Mouse (Mus musculus) forebrain, embryonic 12.5 days (tissue): ENCODE measurements around the gene Peli1. TPM values are rescaled to one million over a fixed set of nuclear protein-coding genes. Genes with fewer than 3 reads are reported as not detected.
A peak's percentile ranks its signal among the peaks of the same experiment; 100 is the strongest.

Experiments used
- ATAC-seq: fragments of 200-750 bp; cut with Nextera tagmentation; 2 replicates; pipeline ENCODE4 v1.8.0; 2017; ENCODE audit warnings: moderate TSS enrichment; ENCODE audit not compliant: low FRiP score
- H3K27ac ChIP-seq: fragments of 300-500 bp; sonication (generic); 2 replicates; pipeline ENCODE4 v1.5.1; 2016; ENCODE audit warnings: mild to moderate bottlenecking
- H3K27me3 ChIP-seq: fragments of 300-500 bp; sonication (generic); 2 replicates; pipeline ENCODE4 v1.6.1; 2016; ENCODE audit warnings: mild to moderate bottlenecking
- H3K36me3 ChIP-seq: fragments of 300-500 bp; sonication (generic); replicated peaks from 2 replicates; pipeline ENCODE4 v1.6.1; 2016; ENCODE audit warnings: mild to moderate bottlenecking
- H3K4me1 ChIP-seq: fragments of 300-500 bp; sonication (generic); 2 replicates; pipeline ENCODE4 v1.6.1; 2016
- H3K4me2 ChIP-seq: fragments of 300-500 bp; sonication (generic); 2 replicates; pipeline ENCODE4 v1.6.1; 2016; ENCODE audit warnings: mild to moderate bottlenecking, moderate library complexity
- H3K4me3 ChIP-seq: fragments of 300-500 bp; sonication (generic); replicated peaks from 2 replicates; pipeline ENCODE4 v1.5.1; 2016; ENCODE audit warnings: mild to moderate bottlenecking
- H3K9ac ChIP-seq: fragments of 300-500 bp; sonication (generic); 2 replicates; pipeline ENCODE4 v1.6.1; 2016; ENCODE audit warnings: mild to moderate bottlenecking
- H3K9me3 ChIP-seq: fragments of 300-500 bp; sonication (generic); 2 replicates; pipeline ENCODE4 v1.6.1; 2016
- WGBS: fragments of 180-500 bp; shearing (Covaris S2); methylation state at CpG from one replicate; pipeline ENCODE4 v1.1.7; 2016; 5-methylcytosine and 5-hydroxymethylcytosine counted together
- polyA plus RNA-seq: library from polyadenylated mRNA; unstranded; fragments of >200 nt; fragmentation: Nextera tagmentation; extraction: Ambion mirVana; gene quantifications from 2 replicates; pipeline ENCODE4 v1.2.1, GENCODE M21; 2016

The Peli1 gene
- polyA plus RNA-seq, 1 experiment from 2014 or later, result 103 TPM

DNA sequence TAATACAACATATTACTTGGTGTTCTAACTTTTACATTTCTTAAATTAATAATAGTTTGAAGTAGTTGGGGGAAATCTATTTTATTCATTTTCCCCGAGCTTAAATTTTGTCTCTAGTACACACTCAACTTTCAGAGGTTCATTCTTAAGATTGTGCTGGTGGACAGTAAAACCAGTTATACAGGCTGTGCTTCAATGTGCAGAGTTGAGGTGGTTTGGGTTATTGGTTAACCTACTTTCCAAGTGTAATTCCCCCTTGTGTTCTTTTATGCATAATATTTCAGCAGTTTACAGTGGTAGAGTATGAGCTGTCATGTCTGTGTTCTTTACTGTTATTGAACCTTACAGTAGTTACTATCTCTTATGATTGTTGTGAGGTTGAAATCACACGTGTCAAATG, 40.6 kb downstream of the Peli1 start:
- 93% methylated on average over 2 of the region's 2 CpGs for WGBS
- Histone ChIP-seq H3K4me1 (no peaks in the 10 kb centered on the region), H3K9me3 (peaks cover 10% of the 10 kb centered on the region; the same call in 1 of the 2 replicates), H3K4me3 (no peak overlapping the region), H3K4me2 (no peak overlapping the region), H3K27me3 (no peaks in the 10 kb centered on the region), H3K9ac (no peak overlapping the region), H3K36me3 (peaks cover 7% of the 10 kb centered on the region), H3K27ac (no peak overlapping the region)
- ATAC-seq, result no peak

DNA sequence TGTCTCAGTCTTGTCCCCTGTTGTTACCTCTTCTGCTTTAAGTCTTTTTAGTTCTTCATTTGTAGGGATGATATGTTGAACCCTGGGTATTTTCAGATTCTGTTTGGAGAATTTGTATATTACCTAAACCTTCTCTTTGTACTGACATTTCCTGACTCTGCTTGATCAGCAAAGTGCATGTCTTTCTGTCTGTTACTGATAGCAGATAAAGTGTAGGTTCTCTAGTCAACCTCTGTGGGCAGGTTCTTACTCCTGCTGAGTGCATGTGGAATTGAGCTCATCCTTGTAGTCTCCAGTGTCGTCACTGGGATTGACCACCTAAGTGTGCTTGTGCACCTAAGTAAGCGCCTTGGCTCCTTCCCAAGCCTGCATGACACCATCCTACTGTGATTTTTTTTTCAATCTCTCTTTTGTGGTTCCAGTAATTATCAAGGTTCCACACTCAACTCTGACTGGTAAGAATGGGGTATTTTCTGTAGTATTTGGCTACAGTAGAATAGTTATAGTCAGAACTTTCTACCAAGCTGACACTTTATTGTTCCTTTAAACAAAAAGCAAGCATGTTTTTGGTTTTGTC, 43.9 kb downstream of the Peli1 start:
- WGBS, result 78% methylated on average over 2 of the region's 2 CpGs
- no peaks in the 10 kb centered on the region for H3K4me1 ChIP-seq
- H3K4me2 ChIP-seq, result no peak overlapping the region
- no peak for ATAC-seq
- H3K27ac ChIP-seq, result no peak overlapping the region
- no peaks in the 10 kb centered on the region for H3K9me3 ChIP-seq
- H3K4me3 ChIP-seq, result no peak overlapping the region
- H3K36me3 ChIP-seq, result peaks cover 27% of the 10 kb centered on the region
- no peak overlapping the region for H3K9ac ChIP-seq
- no peaks in the 10 kb centered on the region for H3K27me3 ChIP-seq

DNA sequence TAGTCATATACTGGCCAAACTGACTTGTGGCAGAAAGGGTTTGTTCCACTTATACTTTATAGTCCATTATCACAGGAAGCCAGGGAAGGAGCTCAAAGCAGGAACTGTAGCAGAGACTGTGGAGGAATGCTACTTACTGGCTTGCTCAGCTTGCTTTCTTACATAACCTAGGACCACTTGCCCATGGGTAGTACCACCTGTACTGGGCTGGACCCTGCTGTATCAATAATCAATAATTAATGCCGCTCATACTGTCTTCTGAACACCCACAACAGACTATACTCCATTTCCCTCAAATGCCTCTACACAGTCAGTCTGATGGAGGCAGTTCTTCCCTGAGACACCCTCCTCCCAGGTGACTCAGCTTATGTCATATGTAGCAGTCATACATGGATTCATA, 48.4 kb downstream of the Peli1 start:
- no peak for ATAC-seq
- no peaks in the 10 kb centered on the region for H3K9me3 ChIP-seq
- H3K9ac ChIP-seq, result no peak overlapping the region
- no peak overlapping the region for H3K4me2 ChIP-seq
- H3K4me3 ChIP-seq, result no peak overlapping the region
- no peaks in the 10 kb centered on the region for H3K27me3 ChIP-seq
- 86% methylated on average over 1 of the region's 1 CpGs for WGBS
- no peak overlapping the region for H3K27ac ChIP-seq
- H3K4me1 ChIP-seq, result no peaks in the 10 kb centered on the region
- H3K36me3 ChIP-seq, result peaks cover 55% of the 10 kb centered on the region

- H3K4me1 ChIP-seq, result no peaks in the 10 kb centered on the region
- WGBS, result 93% methylated on average over 7 of the region's 7 CpGs
- H3K27me3 ChIP-seq, result no peaks in the 10 kb centered on the region
- H3K36me3 ChIP-seq, result peaks cover 56% of the 10 kb centered on the region
- no peaks in the 10 kb centered on the region for H3K9me3 ChIP-seq
- no peak for ATAC-seq
- no peak overlapping the region for H3K9ac ChIP-seq
- no peak overlapping the region for H3K4me2 ChIP-seq
- no peak overlapping the region for H3K27ac ChIP-seq
- no peak overlapping the region for H3K4me3 ChIP-seq
Measured at GRCm38 (mm10) chr11:21141242-21141641, 50.2 kb downstream of the Peli1 start.

- no peak for ATAC-seq
- H3K4me1 ChIP-seq, result no peaks in the 10 kb centered on the region
- 95% methylated on average over 4 of the region's 4 CpGs for WGBS
- H3K4me3 ChIP-seq, result no peak overlapping the region
- H3K9ac ChIP-seq, result no peak overlapping the region
- H3K4me2 ChIP-seq, result no peak overlapping the region
- no peaks in the 10 kb centered on the region for H3K27me3 ChIP-seq
- peaks cover 55% of the 10 kb centered on the region for H3K36me3 ChIP-seq
- no peaks in the 10 kb centered on the region for H3K9me3 ChIP-seq
- H3K27ac ChIP-seq, result no peak overlapping the region
Measured at GRCm38 (mm10) chr11:21141755-21142154, 50.7 kb downstream of the Peli1 start.

- Histone ChIP-seq H3K9ac (no peak overlapping the region), H3K9me3 (no peaks in the 10 kb centered on the region), H3K4me3 (no peak overlapping the region), H3K27me3 (no peaks in the 10 kb centered on the region), H3K4me1 (no peaks in the 10 kb centered on the region), H3K4me2 (no peak overlapping the region), H3K27ac (no peak overlapping the region), H3K36me3 (peaks cover 57% of the 10 kb centered on the region)
- ATAC-seq, result no peak
- 93% methylated on average over 4 of the region's 4 CpGs for WGBS
Measured at GRCm38 (mm10) chr11:21149476-21149875, 58.4 kb downstream of the Peli1 start.

GRCm38 (mm10) chr11:21150316-21150715, 59.2 kb downstream of the Peli1 start:
- no peak overlapping the region for H3K9ac ChIP-seq
- peaks cover 58% of the 10 kb centered on the region for H3K36me3 ChIP-seq
- no peak overlapping the region for H3K27ac ChIP-seq
- no peaks in the 10 kb centered on the region for H3K9me3 ChIP-seq
- no peak overlapping the region for H3K4me3 ChIP-seq
- no peak for ATAC-seq
- 94% methylated on average over 5 of the region's 5 CpGs for WGBS
- H3K27me3 ChIP-seq, result no peaks in the 10 kb centered on the region
- H3K4me1 ChIP-seq, result no peaks in the 10 kb centered on the region
- no peak overlapping the region for H3K4me2 ChIP-seq

- no peak overlapping the region for H3K4me3 ChIP-seq
- H3K4me1 ChIP-seq, result no peaks in the 10 kb centered on the region
- H3K9me3 ChIP-seq, result no peaks in the 10 kb centered on the region
- no peak for ATAC-seq
- H3K4me2 ChIP-seq, result no peak overlapping the region
- H3K27me3 ChIP-seq, result no peaks in the 10 kb centered on the region
- peaks cover 52% of the 10 kb centered on the region for H3K36me3 ChIP-seq
- no peak overlapping the region for H3K9ac ChIP-seq
- H3K27ac ChIP-seq, result no peak overlapping the region
- WGBS, result 93% methylated on average over 1 of the region's 1 CpGs
Measured at GRCm38 (mm10) chr11:21151672-21152071, 60.6 kb downstream of the Peli1 start.

DNA sequence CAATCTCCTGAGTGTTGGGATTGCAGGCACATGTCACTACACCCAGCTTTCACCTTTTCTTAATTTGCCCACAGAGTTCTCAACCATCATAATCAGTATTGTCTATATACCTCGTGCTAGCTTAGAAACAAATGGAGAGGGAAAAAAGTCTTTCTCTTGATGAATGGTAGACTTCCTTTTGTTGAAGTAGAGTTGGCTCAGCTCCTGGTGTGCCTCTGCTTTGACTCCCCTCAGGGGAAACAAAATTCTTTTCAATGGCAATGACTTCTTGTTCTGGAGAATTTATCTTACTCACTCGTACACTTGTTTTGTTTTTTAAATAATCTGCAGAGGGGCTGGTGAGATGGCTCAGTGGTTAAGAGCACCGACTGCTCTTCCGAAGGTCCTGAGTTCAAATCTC, 62.0 kb downstream of the Peli1 start:
- Histone ChIP-seq H3K27ac (no peak overlapping the region), H3K27me3 (no peaks in the 10 kb centered on the region), H3K9ac (no peak overlapping the region), H3K4me2 (no peak overlapping the region), H3K4me3 (no peak overlapping the region), H3K9me3 (no peaks in the 10 kb centered on the region), H3K4me1 (no peaks in the 10 kb centered on the region), H3K36me3 (peaks cover 42% of the 10 kb centered on the region)
- WGBS, result 92% methylated on average over 4 of the region's 4 CpGs
- no peak for ATAC-seq

GRCm38 (mm10) chr11:21157595-21157994, 66.5 kb downstream of the Peli1 start:
- Histone ChIP-seq H3K9me3 (no peaks in the 10 kb centered on the region), H3K4me1 (no peaks in the 10 kb centered on the region), H3K27ac (no peak overlapping the region), H3K36me3 (peaks cover 19% of the 10 kb centered on the region), H3K9ac (no peak overlapping the region), H3K4me2 (no peak overlapping the region), H3K4me3 (no peak overlapping the region), H3K27me3 (no peaks in the 10 kb centered on the region)
- WGBS, result 80% methylated on average over 4 of the region's 4 CpGs
- ATAC-seq, result no peak

DNA sequence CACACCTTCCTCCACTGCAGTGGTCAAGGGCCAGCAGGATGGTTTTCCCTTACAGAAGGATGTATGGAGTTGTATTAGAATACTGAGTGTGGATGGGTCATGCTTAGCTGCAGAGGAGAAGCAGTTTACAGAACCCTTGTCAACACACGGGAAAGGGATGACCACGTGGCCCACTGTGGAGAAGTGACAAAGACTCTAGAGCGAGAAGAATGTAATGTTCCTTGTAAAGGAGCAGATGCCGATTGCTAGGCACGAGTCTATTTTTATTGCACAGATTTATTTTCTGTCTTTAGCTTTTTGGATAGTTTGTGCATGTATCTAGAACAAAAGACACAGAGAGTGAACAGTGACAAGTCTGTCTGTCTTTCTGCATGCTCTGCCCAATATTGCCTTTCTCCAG, 71.0 kb downstream of the Peli1 start:
- no peak overlapping the region for H3K4me3 ChIP-seq
- no peaks in the 10 kb centered on the region for H3K9me3 ChIP-seq
- no peak overlapping the region for H3K9ac ChIP-seq
- H3K27ac ChIP-seq, result no peak overlapping the region
- no peak for ATAC-seq
- WGBS, result 90% methylated on average over 5 of the region's 5 CpGs
- no peaks in the 10 kb centered on the region for H3K36me3 ChIP-seq
- peaks cover 13% of the 10 kb centered on the region for H3K4me1 ChIP-seq
- no peak overlapping the region for H3K4me2 ChIP-seq
- no peaks in the 10 kb centered on the region for H3K27me3 ChIP-seq

- ATAC-seq, result no peak
- H3K4me1 ChIP-seq, result peaks cover 13% of the 10 kb centered on the region
Measured at GRCm38 (mm10) chr11:21163143-21163542, 72.1 kb downstream of the Peli1 start.

GRCm38 (mm10) chr11:21163673-21164072, 72.6 kb downstream of the Peli1 start:
- no peak overlapping the region for H3K4me3 ChIP-seq
- 2% methylated on average over 5 of the region's 5 CpGs for WGBS
- H3K4me1 ChIP-seq, result peaks cover 16% of the 10 kb centered on the region
- no peak for ATAC-seq
- no peaks in the 10 kb centered on the region for H3K36me3 ChIP-seq
- H3K9me3 ChIP-seq, result no peaks in the 10 kb centered on the region
- no peaks in the 10 kb centered on the region for H3K27me3 ChIP-seq
- H3K27ac ChIP-seq, result no peak overlapping the region
- H3K4me2 ChIP-seq, result 0 out of 2 replicates have a peak overlapping the region, but pooled peaks have one; percentile 15
- no peak overlapping the region for H3K9ac ChIP-seq

More at GRCm38 (mm10) chr11:21163143-21163542, 72.1 kb downstream of the Peli1 start:
- Histone ChIP-seq H3K9ac (no peak overlapping the region), H3K4me3 (no peak overlapping the region), H3K27me3 (no peaks in the 10 kb centered on the region), H3K9me3 (no peaks in the 10 kb centered on the region), H3K36me3 (no peaks in the 10 kb centered on the region), H3K4me2 (no peak overlapping the region), H3K27ac (no peak overlapping the region)
- 64% methylated on average over 7 of the region's 7 CpGs for WGBS
